Mouse (Mus musculus): ENCODE data around the gene Igfbp2.

DNA sequence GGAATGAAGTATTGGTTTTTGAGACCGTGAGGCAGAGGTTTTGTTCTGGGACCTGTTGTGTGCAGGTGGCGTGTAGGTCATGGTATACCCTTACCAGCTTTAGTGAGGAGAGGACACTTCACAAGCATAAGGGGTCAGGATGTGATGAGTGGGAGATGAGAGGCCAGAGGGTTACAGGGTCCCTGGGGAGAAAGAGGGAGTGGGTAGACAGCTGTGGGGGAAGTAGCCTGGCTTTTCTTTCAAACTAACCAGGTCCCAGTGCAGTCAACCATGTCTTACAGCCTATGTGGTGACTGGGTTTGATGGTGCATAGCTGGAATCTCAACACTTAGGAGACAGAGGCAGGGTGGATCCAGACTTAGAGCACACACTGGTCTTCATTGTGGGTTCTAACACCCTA, 6.2 kb downstream of the Igfbp2 start:
- TF ChIP-seq MAFK (IDR thresholded peaks at IDR 0.05; ENCODE audit: insufficient read depth, low read depth, low read length) (no peak), ZC3H11A (IDR thresholded peaks at IDR 0.05; ENCODE audit: borderline replicate concordance, low read depth, low read length) (no peak), HCFC1 (IDR thresholded peaks at IDR 0.05; ENCODE audit: borderline replicate concordance, insufficient read depth, low read length) (no peak)
